Mouse (Mus musculus): ENCODE results near the gene Nagk. TPM values are rescaled to one million over a fixed set of nuclear protein-coding genes. Genes with fewer than 3 reads are reported as not detected.
"Not testable (repeated sequence)": the region's sequence is repeated elsewhere in the genome, so short reads cannot be mapped to it uniquely, and the experiment has no call there.

Nagk gene
- total RNA-seq, 2 experiments from 2014 or later: 28.3 to 34.7 TPM

GRCm38 (mm10) chr6:83802846-83803245, 8.1 kb downstream of the Nagk start:
- ATAC-seq (ENCODE audit: poor library complexity, severe bottlenecking): no peak

- ATAC-seq (ENCODE audit: poor library complexity, severe bottlenecking): no peak
Measured at GRCm38 (mm10) chr6:83815801-83816200, 21.0 kb downstream of the Nagk start.

GRCm38 (mm10) chr6:83818996-83819395, 24.2 kb downstream of the Nagk start:
- ATAC-seq (ENCODE audit: poor library complexity, severe bottlenecking): no peak

GRCm38 (mm10) chr6:83820727-83821515, 26.1 kb downstream of the Nagk start:
- ATAC-seq (ENCODE audit: poor library complexity, severe bottlenecking): no peak

GRCm38 (mm10) chr6:83821856-83822255, 27.1 kb downstream of the Nagk start:
- ATAC-seq (ENCODE audit: poor library complexity, severe bottlenecking): no peak

- peak; percentile 19 for ATAC-seq (ENCODE audit: poor library complexity, severe bottlenecking)
Measured at GRCm38 (mm10) chr6:83830941-83831605, 36.3 kb downstream of the Nagk start.

- ATAC-seq (ENCODE audit: poor library complexity, severe bottlenecking): peak; percentile 97
Measured at GRCm38 (mm10) chr6:83831606-83832123, 36.9 kb downstream of the Nagk start, which contains the start of gene Paip2b. TSS of gene Paip2b (minus strand) at chr6:83831741.

GRCm38 (mm10) chr6:83832393-83832792, 37.6 kb downstream of the Nagk start:
- not testable (repeated sequence) for ATAC-seq (ENCODE audit: poor library complexity, severe bottlenecking)

GRCm38 (mm10) chr6:83836826-83837225, 42.0 kb downstream of the Nagk start:
- no peak for ATAC-seq (ENCODE audit: poor library complexity, severe bottlenecking)

GRCm38 (mm10) chr6:83838046-83838445, 43.3 kb downstream of the Nagk start:
- no peak for ATAC-seq (ENCODE audit: poor library complexity, severe bottlenecking)

GRCm38 (mm10) chr6:83840086-83840485, 45.3 kb downstream of the Nagk start:
- ATAC-seq (ENCODE audit: poor library complexity, severe bottlenecking): no peak

GRCm38 (mm10) chr6:83844913-83845312, 50.1 kb downstream of the Nagk start:
- ATAC-seq (ENCODE audit: poor library complexity, severe bottlenecking): no peak

GRCm38 (mm10) chr6:83846141-83846540, 51.4 kb downstream of the Nagk start:
- no peak for ATAC-seq (ENCODE audit: poor library complexity, severe bottlenecking)

- ATAC-seq (ENCODE audit: poor library complexity, severe bottlenecking): no peak
Measured at GRCm38 (mm10) chr6:83849446-83849845, 54.7 kb downstream of the Nagk start.

Other genes starting within 250 kb of the Nagk start
- gene Stambp, start 222.3 kb upstream of the Nagk start, total RNA-seq (2015): 46.6 and 48.9 TPM in 2 replicates
- gene Stambp, start 222.3 kb upstream of the Nagk start, total RNA-seq (2017): 9.0 and 18.0 TPM in 2 replicates
- gene Clec4f, start 138.8 kb upstream of the Nagk start, total RNA-seq (2015): not detected in 2 replicates
- not detected in 2 replicates for gene Clec4f, start 138.8 kb upstream of the Nagk start, total RNA-seq (2017)
- not detected in 2 replicates for gene Cd207, start 117.1 kb upstream of the Nagk start, total RNA-seq (2015)
- not detected in 2 replicates for gene Cd207, start 117.1 kb upstream of the Nagk start, total RNA-seq (2017)
- not detected in 2 replicates for gene Vax2, start 83.7 kb upstream of the Nagk start, total RNA-seq (2015)
- not detected in 2 replicates for gene Vax2, start 83.7 kb upstream of the Nagk start, total RNA-seq (2017)
- not detected in 2 replicates for gene Atp6v1b1, start 52.0 kb upstream of the Nagk start, total RNA-seq (2015)
- gene Atp6v1b1, start 52.0 kb upstream of the Nagk start, total RNA-seq (2017): not detected in 2 replicates
- gene Ankrd53, start 32.3 kb upstream of the Nagk start, total RNA-seq (2015): not detected in 2 replicates
- not detected in 2 replicates for gene Ankrd53, start 32.3 kb upstream of the Nagk start, total RNA-seq (2017)
- 58.9 and 59.1 TPM in 2 replicates for gene Tex261, start 19.2 kb upstream of the Nagk start, total RNA-seq (2015)
- 38.2 and 44.0 TPM in 2 replicates for gene Tex261, start 19.2 kb upstream of the Nagk start, total RNA-seq (2017)
- 4.5 and 4.8 TPM in 2 replicates for gene Paip2b, start 36.8 kb downstream of the Nagk start, total RNA-seq (2015)
- 6.5 and 7.4 TPM in 2 replicates for gene Paip2b, start 36.8 kb downstream of the Nagk start, total RNA-seq (2017)
- gene Zfp638, start 72.1 kb downstream of the Nagk start, total RNA-seq (2015): 173 and 186 TPM in 2 replicates
- gene Zfp638, start 72.1 kb downstream of the Nagk start, total RNA-seq (2017): 175 and 190 TPM in 2 replicates
- gene Dysf, start 213.6 kb downstream of the Nagk start, total RNA-seq (2015): not detected in 2 replicates
- not detected in 2 replicates for gene Dysf, start 213.6 kb downstream of the Nagk start, total RNA-seq (2017)

Data from megakaryocyte, adult 5-6 weeks (primary cell).